Mouse (Mus musculus): ENCODE measurements at regions not wholly inside any gene's neighbourhood (a gene's known extent, or its start where the extent isn't known, plus 50 kb on each side); places are given as distances from the start of the nearest gene placed in this dataset.

DNA sequence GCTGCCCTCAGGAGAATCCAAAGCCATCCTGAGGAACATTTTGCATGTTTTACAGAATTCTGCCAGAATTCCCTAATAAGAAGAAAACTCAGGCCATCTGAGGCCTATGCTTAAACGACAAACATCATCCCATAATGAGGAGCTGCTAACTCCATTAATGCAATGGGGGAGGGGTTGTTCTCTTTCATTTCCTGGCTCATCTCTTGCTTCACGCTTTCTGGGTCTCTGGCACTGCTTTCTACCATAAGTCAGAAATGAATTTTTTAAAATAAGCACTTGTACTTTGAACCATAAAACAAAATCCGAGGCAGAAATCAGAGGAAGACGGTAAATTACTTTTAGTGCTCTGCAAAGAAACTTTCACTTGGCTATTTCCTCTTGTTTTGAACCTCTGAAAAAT, 600.0 kb downstream of the Ttll7 start:
- Histone ChIP-seq H3K4me1 (ENCODE audit: control insufficient read depth, insufficient read depth, low read length) (no peaks in the 10 kb centered on the region), H3K4me3 (replicated peaks; ENCODE audit: insufficient read depth, low read depth, low read length) (no peak overlapping the region), H3K27me3 (ENCODE audit: control insufficient read depth, insufficient read depth, low read length) (no peaks in the 10 kb centered on the region), H3K27ac (ENCODE audit: insufficient read depth, low read length) (no peak overlapping the region)
- no peak for TF ChIP-seq POLR2A (IDR thresholded peaks at IDR 0.05; ENCODE audit: borderline replicate concordance, insufficient read depth, low read length)
- no peak for TF ChIP-seq CTCF (IDR thresholded peaks at IDR 0.05; ENCODE audit: borderline replicate concordance, insufficient read depth, low read depth, low read length)
- WGBS: 66% methylated on average over 4 of the region's 4 CpGs
- DNase-seq: no peak

DNA sequence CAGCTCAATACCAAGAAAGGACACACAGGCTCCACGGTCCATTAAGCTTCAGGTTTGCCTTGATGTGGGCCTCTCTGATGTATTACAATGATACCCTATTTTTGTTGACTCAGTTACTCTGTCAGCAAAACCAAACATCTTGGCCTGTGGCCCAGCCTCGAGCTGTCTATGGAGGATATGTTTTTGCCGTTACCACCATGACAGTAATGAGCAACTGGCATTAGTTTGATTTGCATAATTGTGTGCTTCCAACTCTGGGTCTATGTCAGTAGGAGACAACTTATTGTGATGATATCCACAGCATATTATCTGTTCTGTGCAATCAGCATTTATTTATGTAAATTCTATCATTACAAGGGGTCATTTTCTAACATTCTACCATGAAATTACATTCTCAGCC, 603.2 kb downstream of the Ttll7 start:
- no peak for DNase-seq
- Histone ChIP-seq H3K27me3 (ENCODE audit: control insufficient read depth, insufficient read depth, low read length) (no peaks in the 10 kb centered on the region), H3K27ac (ENCODE audit: insufficient read depth, low read length) (no peak overlapping the region), H3K4me3 (replicated peaks; ENCODE audit: insufficient read depth, low read depth, low read length) (no peak overlapping the region), H3K4me1 (ENCODE audit: control insufficient read depth, insufficient read depth, low read length) (no peaks in the 10 kb centered on the region)
- TF ChIP-seq CTCF (IDR thresholded peaks at IDR 0.05; ENCODE audit: borderline replicate concordance, insufficient read depth, low read depth, low read length) (no peak), POLR2A (IDR thresholded peaks at IDR 0.05; ENCODE audit: borderline replicate concordance, insufficient read depth, low read length) (no peak)
- 39% methylated on average over 3 of the region's 3 CpGs for WGBS

- no peak for DNase-seq
- Histone ChIP-seq H3K4me3 (replicated peaks; ENCODE audit: insufficient read depth, low read depth, low read length) (no peak overlapping the region), H3K27me3 (ENCODE audit: control insufficient read depth, insufficient read depth, low read length) (no peaks in the 10 kb centered on the region), H3K4me1 (ENCODE audit: control insufficient read depth, insufficient read depth, low read length) (no peaks in the 10 kb centered on the region), H3K27ac (ENCODE audit: insufficient read depth, low read length) (no peak overlapping the region)
- WGBS: 87% methylated on average over 4 of the region's 4 CpGs
- TF ChIP-seq CTCF (IDR thresholded peaks at IDR 0.05; ENCODE audit: borderline replicate concordance, insufficient read depth, low read depth, low read length): no peak
- TF ChIP-seq POLR2A (IDR thresholded peaks at IDR 0.05; ENCODE audit: borderline replicate concordance, insufficient read depth, low read length): no peak
These were observed 604.1 kb downstream of the Ttll7 start for GRCm38 (mm10) chr3:147456294-147456693.

DNA sequence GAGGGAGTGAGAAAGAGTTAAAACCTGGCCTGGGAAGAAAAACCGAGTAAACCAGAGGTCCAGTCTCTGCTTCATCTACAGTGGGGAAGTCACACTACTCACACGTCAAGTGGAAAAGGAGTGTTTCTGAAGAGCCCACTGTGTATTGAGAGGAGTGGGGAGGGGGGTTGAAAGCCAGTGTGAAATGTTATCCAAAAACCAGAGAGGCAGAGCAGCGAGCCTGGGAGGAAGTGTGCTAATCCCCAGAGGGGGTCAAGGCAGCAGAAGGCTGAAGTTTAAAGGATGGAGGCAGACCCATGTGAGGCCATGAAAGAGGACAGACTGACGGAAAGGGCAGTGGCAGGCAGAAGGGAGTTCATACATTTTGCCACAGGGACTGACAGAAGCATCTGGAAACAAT, 605.9 kb downstream of the Ttll7 start:
- no peak for TF ChIP-seq CTCF (IDR thresholded peaks at IDR 0.05; ENCODE audit: borderline replicate concordance, insufficient read depth, low read depth, low read length)
- no peak for TF ChIP-seq POLR2A (IDR thresholded peaks at IDR 0.05; ENCODE audit: borderline replicate concordance, insufficient read depth, low read length)
- WGBS: 37% methylated on average over 4 of the region's 4 CpGs
- no peak for DNase-seq

GRCm38 (mm10) chr3:147479890-147480289, 627.7 kb downstream of the Ttll7 start:
- TF ChIP-seq CTCF (IDR thresholded peaks at IDR 0.05; ENCODE audit: borderline replicate concordance, insufficient read depth, low read depth, low read length): no peak
- TF ChIP-seq POLR2A (IDR thresholded peaks at IDR 0.05; ENCODE audit: borderline replicate concordance, insufficient read depth, low read length): no peak
- DNase-seq: no peak
- Histone ChIP-seq H3K27me3 (ENCODE audit: control insufficient read depth, insufficient read depth, low read length) (no peaks in the 10 kb centered on the region), H3K4me3 (replicated peaks; ENCODE audit: insufficient read depth, low read depth, low read length) (no peak overlapping the region), H3K27ac (ENCODE audit: insufficient read depth, low read length) (no peak overlapping the region), H3K4me1 (ENCODE audit: control insufficient read depth, insufficient read depth, low read length) (no peaks in the 10 kb centered on the region)
- 82% methylated on average over 1 of the region's 1 CpGs for WGBS

More for the DNA sequence above, 605.9 kb downstream of the Ttll7 start:
- H3K27me3 ChIP-seq (ENCODE audit: control insufficient read depth, insufficient read depth, low read length): no peaks in the 10 kb centered on the region
- H3K27ac ChIP-seq (ENCODE audit: insufficient read depth, low read length): no peak overlapping the region
- H3K4me1 ChIP-seq (ENCODE audit: control insufficient read depth, insufficient read depth, low read length): no peaks in the 10 kb centered on the region
- no peak overlapping the region for H3K4me3 ChIP-seq (replicated peaks; ENCODE audit: insufficient read depth, low read depth, low read length)
